Mouse (Mus musculus) spleen, postnatal 0 days (tissue): Measurements from ENCODE around the gene Lbhd2. TPM values are rescaled to one million over a fixed set of nuclear protein-coding genes. Genes with fewer than 3 reads are reported as not detected.

Source experiments
- polyA plus RNA-seq: library from polyadenylated mRNA; unstranded; fragments of >200 nt; fragmentation: Nextera tagmentation; extraction: Ambion mirVana; gene quantifications from 2 replicates; pipeline ENCODE4 v1.2.1, GENCODE M21; 2015

Gene Lbhd2
- polyA plus RNA-seq, result 0.95 and 1.4 TPM in 2 replicates

GRCm38 (mm10) chr12:111406622-111407021 is at the start of gene Lbhd2:
Lbhd2 (plus strand) TSS chr12:111406809.

GRCm38 (mm10) chr12:111377376-111377973 is 29.1 kb upstream of the Lbhd2 start, which contains the start of gene Cdc42bpb:
Cdc42bpb (minus strand) TSS chr12:111377718.

GRCm38 (mm10) chr12:111416921-111417779 is 10.5 kb downstream of the Lbhd2 start, which contains the start of gene Exoc3l4:
Exoc3l4 (plus strand) TSS chr12:111417017.

GRCm38 (mm10) chr12:111442309-111443010 is 35.9 kb downstream of the Lbhd2 start, which contains the start of gene Tnfaip2:
Tnfaip2 (plus strand) TSS chr12:111442469.

Other genes starting within 250 kb of the Lbhd2 start
- gene Traf3, start 240.4 kb upstream of the Lbhd2 start, polyA plus RNA-seq, result 4.1 and 4.9 TPM in 2 replicates
- gene 4930595D18Rik, start 222.3 kb upstream of the Lbhd2 start, polyA plus RNA-seq, result not detected in 2 replicates
- 0.46 TPM in 1 of 2 replicates, not detected in the other for gene Amn, start 135.7 kb upstream of the Lbhd2 start, polyA plus RNA-seq
- 8.7 and 10.6 TPM in 2 replicates for gene Cdc42bpb, start 29.1 kb upstream of the Lbhd2 start, polyA plus RNA-seq
- 8.8 and 10.7 TPM in 2 replicates for gene Exoc3l4, start 10.2 kb downstream of the Lbhd2 start, polyA plus RNA-seq
- gene Tnfaip2, start 35.7 kb downstream of the Lbhd2 start, polyA plus RNA-seq, result 175 and 180 TPM in 2 replicates
- gene Gm266, start 79.0 kb downstream of the Lbhd2 start, polyA plus RNA-seq, result 1.7 and 4.0 TPM in 2 replicates
- 549 and 600 TPM in 2 replicates for gene Eif5, start 131.2 kb downstream of the Lbhd2 start, polyA plus RNA-seq
- gene Mark3, start 167.7 kb downstream of the Lbhd2 start, polyA plus RNA-seq, result 26.0 and 28.7 TPM in 2 replicates